Mouse (Mus musculus) erythroblast, embryonic 14.5 days (primary cell): ENCODE results near the gene Bfsp1.

Experiments
- GATA1 ChIP-seq: IDR thresholded peaks from 2 replicates; pipeline ENCODE4 v1.6.1; 2012; ENCODE audit warnings: low read length, inconsistent platforms, mixed read lengths
- TAL1 ChIP-seq: IDR thresholded peaks from 3 replicates; pipeline ENCODE4 v1.6.1; 2012; ENCODE audit warnings: low read length, inconsistent platforms, mixed read lengths

DNA sequence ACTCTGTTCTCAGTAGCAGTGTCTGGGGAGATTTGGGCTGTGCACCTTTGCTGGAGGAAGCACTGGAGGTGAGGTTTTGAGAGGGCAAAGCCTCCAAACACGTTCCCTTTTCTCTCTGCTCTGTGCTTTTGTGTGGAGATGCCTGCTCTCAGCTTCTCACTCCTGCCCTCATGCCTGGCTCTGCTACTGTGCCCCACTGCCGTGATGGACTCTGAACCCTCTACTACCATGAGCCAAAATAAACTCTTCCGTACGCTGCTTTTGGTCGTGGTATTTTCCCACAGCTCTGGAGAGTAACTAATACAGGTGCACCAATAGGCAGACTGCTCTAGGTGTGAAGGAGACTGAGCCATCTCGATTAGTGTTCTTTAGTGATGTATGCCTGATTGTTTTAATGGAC is 16.3 kb upstream of the Bfsp1 start:
- TF ChIP-seq TAL1 = no peak
- no peak for TF ChIP-seq GATA1
